Mouse (Mus musculus) lung, adult 2 months (tissue): ENCODE measurements at regions not wholly inside any gene's neighbourhood (a gene's known extent, or its start where the extent isn't known, plus 50 kb on each side); places are given as distances from the start of the nearest gene placed in this dataset.

Experiments
- CTCF ChIP-seq: fragments of 200-500 bp; IDR thresholded peaks from 2 replicates; pipeline ENCODE4 v1.5.1; 2011; ENCODE audit warnings: mild to moderate bottlenecking, low read length, control low read depth; ENCODE audit not compliant: insufficient read depth
- POLR2A ChIP-seq: fragments of 200-500 bp; IDR thresholded peaks from 2 replicates; pipeline ENCODE4 v1.6.1; 2011; ENCODE audit warnings: low read depth, mild to moderate bottlenecking, control low read depth, low read length, borderline replicate concordance; ENCODE audit errors: extremely low read depth

DNA sequence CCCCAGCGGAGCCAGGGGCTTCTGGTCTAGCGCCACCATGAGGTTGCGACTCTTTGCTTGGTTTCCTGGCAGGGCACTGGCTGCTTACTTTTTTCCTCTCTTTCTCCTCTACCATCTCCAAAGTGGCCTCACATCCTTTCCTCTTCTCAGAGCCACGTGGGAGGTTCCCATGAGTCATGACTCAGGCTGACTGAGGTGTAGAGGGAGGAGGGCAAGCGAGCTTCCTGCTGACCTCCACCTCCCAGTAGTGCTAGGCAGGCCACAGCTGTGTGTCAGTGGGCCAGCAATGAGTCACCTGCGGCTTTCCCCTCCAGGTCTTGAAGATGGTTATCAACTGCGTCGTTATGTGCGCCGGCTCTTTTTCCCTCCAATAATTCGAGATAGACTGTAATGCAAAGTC, 123.6 kb downstream of the Gadd45g start:
- TF ChIP-seq POLR2A (no peak), CTCF (no peak)
